Mouse (Mus musculus): ENCODE measurements around the gene Qtrt2. TPM values are rescaled to one million over a fixed set of nuclear protein-coding genes. Genes with fewer than 3 reads are reported as not detected.

Qtrt2 gene
- polyA plus RNA-seq (2012; rRNA removed; ENCODE audit: low replicate concordance): 1.9 and 5.1 TPM in 2 replicates

DNA sequence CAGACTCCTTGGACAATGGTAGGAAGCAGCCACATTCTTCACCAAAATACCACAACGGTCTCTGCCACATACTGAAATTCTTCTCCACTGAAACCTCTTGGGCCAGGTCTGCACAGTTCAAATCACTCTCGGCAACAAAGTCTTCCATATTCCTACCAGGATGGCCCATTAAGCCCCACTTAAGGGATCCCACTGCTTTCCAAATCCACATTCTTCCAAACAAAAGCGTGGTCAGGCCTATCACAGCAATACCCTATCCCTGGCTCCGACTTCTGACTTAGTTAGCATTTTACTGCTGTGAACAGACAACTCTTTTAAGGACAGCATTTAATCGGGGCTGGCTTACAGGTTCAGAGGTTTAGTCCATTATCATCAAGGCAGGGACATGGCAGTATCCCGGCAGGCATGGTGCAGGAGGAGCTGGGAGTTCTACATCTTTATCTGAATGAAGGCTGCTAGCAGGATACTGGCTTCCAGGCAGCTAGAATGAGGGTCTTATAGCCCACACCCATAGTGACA lies at the start of gene Qtrt2:
TSS of gene Qtrt2 (minus strand) at position 469 of the 519 bp plus-strand sequence.

DNA sequence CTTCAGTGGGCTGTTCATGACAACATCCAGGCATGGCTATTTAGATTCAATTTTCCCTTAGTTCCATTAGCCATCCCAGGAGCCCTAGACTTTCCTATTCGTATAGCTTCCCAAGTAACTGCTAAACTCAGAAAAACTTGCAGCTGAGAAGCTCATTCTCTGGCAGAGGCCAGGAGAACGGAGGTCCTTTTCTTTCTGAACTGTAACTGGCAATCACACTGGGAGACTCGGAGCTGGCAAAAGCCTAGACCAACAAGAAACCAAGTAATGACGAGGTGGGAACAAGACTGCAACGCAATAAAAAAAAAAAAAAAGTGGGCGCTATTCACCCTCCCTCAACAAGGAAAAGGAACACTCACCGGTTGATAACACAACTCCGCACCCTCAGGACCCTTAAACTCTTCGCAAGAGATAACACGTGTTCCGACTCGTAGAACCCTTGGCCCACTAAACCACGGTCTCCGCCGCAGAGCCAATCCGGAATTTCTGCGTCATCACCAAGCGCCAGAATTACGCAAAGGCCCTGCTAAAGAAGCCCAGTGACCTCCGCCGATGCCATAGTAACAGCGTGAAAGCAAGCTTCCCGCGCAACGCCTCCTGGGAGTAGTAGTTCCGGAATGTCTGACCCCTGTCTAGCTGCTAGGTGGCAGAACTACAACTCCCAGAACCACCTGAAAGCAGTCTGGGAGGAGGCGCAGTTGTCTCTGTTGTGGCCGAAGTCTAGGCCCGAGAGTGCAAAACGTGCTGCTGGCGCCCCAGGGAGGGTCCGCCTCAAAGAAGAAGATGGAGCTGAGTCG lies 37.2 kb downstream of the Qtrt2 start, which contains the start of gene Ccdc191:
TSS of gene Ccdc191 (plus strand) at position 593 of the 797 bp plus-strand sequence.

Other genes with a start within 250 kb of the Qtrt2 start
- gene Drd3, start 172.8 kb downstream of the Qtrt2 start, polyA plus RNA-seq (2012; rRNA removed; ENCODE audit: low replicate concordance): 0.12 TPM in 1 of 2 replicates, not detected in the other
- gene Ccdc191, start 37.0 kb downstream of the Qtrt2 start, polyA plus RNA-seq (2012; rRNA removed; ENCODE audit: low replicate concordance): 0.58 and 0.71 TPM in 2 replicates
- gene Zdhhc23, start 53.0 kb upstream of the Qtrt2 start, polyA plus RNA-seq (2012; rRNA removed; ENCODE audit: low replicate concordance): 1.9 and 3.9 TPM in 2 replicates
- gene Gramd1c, start 136.5 kb upstream of the Qtrt2 start, polyA plus RNA-seq (2012; rRNA removed; ENCODE audit: low replicate concordance): 0.23 and 0.65 TPM in 2 replicates
- gene Atp6v1a, start 212.9 kb upstream of the Qtrt2 start, polyA plus RNA-seq (2012; rRNA removed; ENCODE audit: low replicate concordance): 2.3 and 2.8 TPM in 2 replicates
- gene Naa50, start 213.0 kb upstream of the Qtrt2 start, polyA plus RNA-seq (2012; rRNA removed; ENCODE audit: low replicate concordance): 5.6 and 6.0 TPM in 2 replicates
- 3.1 and 5.0 TPM in 2 replicates for gene Usf3, start 246.4 kb upstream of the Qtrt2 start, polyA plus RNA-seq (2012; rRNA removed; ENCODE audit: low replicate concordance)